Mouse (Mus musculus): Measurements from ENCODE around the gene Lrp2. TPM values are rescaled to one million over a fixed set of nuclear protein-coding genes. Genes with fewer than 3 reads are reported as not detected.
A peak's percentile ranks its signal among the peaks of the same experiment; 100 is the strongest.

Gene Lrp2
- total RNA-seq, 1 experiment from 2014 or later: not detected

GRCm38 (mm10) chr2:69418294-69418881 lies 167.5 kb downstream of the Lrp2 start:
- no peak for ATAC-seq (replicated peaks; ENCODE audit: low read depth, poor library complexity, severe bottlenecking)

DNA sequence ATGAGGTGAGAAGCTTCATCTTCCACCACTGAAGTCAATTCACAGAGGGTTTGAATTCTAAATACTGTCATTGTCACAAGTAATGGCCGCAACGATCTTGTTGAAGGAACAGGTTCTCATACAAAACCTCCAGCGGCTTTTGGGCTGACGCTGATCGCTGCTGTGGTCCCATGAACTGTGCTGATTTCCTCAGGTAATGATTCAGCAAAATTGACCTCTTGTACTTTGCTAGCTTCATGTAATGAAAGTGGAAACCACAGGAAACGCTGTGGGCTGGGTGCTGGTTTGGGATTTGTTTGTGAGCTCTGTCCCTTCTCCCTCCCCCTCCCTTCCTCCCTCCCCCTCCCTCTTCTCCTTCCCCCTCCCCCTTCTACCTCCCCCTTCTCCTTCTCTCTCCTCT lies 170.8 kb downstream of the Lrp2 start:
- ATAC-seq (replicated peaks; ENCODE audit: low read depth, poor library complexity, severe bottlenecking): peak; percentile 89

GRCm38 (mm10) chr2:69414539-69414938 lies 171.3 kb downstream of the Lrp2 start:
- peak; percentile 45 for ATAC-seq (replicated peaks; ENCODE audit: low read depth, poor library complexity, severe bottlenecking)

- no peak for ATAC-seq (replicated peaks; ENCODE audit: low read depth, poor library complexity, severe bottlenecking)
These were observed 180.2 kb downstream of the Lrp2 start for GRCm38 (mm10) chr2:69405692-69406091.

DNA sequence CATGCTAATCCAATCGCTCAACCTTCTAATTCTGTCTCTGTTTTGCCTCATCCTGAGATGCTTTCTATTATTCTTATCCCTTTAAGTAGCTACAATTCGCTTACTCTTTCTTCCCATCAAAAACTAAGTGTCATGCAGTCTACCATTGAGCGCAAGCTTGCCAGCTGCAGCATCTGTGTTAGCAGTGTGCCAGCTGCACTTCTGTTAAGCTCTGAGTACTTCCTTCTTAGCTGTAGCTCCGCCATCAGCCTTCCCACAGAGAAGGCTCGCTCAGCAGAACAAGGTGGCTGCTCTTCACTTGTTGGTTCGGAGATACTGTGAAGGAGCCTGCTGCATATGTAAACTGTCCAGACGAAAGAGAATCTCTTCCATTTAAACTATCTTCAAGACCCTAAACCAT lies 183.6 kb downstream of the Lrp2 start:
- ATAC-seq (replicated peaks; ENCODE audit: low read depth, poor library complexity, severe bottlenecking): peak; percentile 72

- ATAC-seq (replicated peaks; ENCODE audit: low read depth, poor library complexity, severe bottlenecking): no peak
These were observed 184.0 kb downstream of the Lrp2 start for GRCm38 (mm10) chr2:69401891-69402290.

DNA sequence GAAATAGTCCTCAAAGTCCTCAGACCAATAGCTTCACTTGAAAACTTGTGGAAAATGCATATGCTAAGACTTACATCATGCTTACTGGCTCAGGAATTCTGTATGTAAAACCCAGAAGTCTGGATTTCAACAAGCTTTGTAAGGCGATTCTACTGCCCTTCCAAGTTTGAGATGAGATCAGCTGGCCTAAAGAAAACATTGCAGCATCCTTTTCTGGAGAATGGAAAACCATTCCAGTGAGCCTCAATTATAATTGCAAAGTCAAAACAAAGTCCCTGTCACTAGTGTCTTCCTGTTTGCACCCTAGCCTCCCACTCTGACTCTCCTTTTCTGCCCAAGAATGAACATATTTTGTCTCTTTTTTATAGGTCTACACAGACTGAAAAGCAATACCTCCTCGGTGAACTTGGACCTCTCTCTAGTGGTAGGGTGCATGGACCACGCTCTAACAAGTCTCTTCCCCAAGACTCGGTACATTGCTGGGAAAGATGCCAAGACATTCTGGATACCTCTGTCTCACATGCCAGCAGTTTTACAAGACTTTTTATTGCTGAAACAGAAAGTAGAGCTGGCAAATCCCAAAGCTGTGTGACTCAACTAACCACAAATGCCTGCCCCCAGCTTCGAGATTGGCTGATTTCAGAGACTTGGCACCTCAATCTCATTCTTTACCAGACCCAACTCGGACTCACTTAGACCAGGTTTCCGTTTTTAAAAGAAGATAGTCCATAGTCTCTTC lies 184.8 kb downstream of the Lrp2 start:
- peak; percentile 69 for ATAC-seq (replicated peaks; ENCODE audit: low read depth, poor library complexity, severe bottlenecking)

- no peak for ATAC-seq (replicated peaks; ENCODE audit: low read depth, poor library complexity, severe bottlenecking)
These were observed 189.0 kb downstream of the Lrp2 start for GRCm38 (mm10) chr2:69396760-69397435.

DNA sequence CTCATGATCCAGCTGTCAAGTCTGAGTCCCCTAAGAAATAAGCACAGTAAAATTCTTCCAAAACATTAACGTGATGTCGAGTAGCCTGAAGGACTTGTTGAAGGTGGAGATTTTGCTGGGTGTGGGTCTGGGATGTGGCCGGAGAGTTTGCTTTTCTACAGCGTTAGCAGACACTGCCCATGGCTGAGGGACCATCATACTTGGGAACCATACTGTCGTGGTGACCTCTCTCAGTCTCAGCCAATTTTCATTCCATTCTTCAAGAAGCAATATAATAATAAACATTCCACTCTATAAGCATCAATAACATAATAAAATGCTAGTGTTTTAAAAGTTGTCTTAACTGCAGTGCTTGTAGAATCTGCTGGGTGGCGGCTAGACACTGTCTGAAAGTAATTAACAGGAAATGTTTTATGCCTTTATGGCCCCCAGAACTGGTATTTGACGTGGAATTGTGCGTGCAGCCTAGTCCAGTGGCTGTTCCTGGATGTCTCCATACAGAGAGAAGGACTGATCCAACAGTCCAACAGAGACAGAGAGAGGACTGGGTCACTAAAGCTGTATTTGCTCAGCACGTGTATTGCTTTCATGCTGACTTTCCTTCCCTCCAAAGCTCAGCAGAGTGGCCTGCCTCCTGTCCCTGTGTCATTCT lies 190.1 kb downstream of the Lrp2 start:
- no peak for ATAC-seq (replicated peaks; ENCODE audit: low read depth, poor library complexity, severe bottlenecking)

DNA sequence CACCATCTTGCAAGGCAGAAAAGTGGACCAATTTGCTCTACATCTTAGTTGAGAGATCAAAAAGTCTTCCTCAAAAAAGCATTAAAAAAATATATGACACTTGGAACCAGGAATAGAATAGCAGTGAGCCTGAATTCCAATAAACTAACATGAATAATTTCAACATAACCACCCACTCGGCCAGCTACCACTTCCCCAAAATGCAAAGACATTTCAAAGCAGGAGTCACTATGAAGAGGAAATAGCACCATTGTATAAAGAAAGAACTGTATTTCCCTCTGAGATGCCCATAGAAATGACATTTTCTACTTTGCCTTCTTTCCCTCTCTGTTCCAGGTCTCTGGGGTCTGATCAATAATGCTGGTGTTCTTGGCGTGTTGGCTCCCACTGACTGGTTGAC lies 191.9 kb downstream of the Lrp2 start:
- ATAC-seq (replicated peaks; ENCODE audit: low read depth, poor library complexity, severe bottlenecking): peak; percentile 76

- no peak for ATAC-seq (replicated peaks; ENCODE audit: low read depth, poor library complexity, severe bottlenecking)
These were observed 199.6 kb downstream of the Lrp2 start for GRCm38 (mm10) chr2:69386118-69386871.

- peak; percentile 28 for ATAC-seq (replicated peaks; ENCODE audit: low read depth, poor library complexity, severe bottlenecking)
These were observed 203.0 kb downstream of the Lrp2 start for GRCm38 (mm10) chr2:69382838-69383237.

DNA sequence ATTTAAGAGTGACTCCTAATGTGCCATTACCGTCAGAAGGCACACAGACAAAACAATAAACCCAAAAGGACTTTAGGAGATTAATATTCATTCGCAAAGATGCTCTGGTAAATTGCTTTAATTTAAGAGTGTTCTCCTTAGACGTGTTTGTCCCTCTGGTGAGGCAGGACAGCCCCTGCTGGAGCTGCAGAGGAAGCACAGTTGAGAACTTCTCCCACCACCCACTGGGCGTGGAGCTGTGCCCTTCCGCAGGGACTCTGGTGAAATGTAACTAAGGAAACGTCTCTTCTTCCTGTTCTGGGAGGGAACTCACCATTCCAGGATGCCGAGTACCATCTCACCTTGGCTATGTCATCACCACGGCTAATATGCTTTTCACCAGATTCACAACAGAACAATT lies 204.1 kb downstream of the Lrp2 start:
- peak; percentile 57 for ATAC-seq (replicated peaks; ENCODE audit: low read depth, poor library complexity, severe bottlenecking)

GRCm38 (mm10) chr2:69380281-69380680 lies 205.6 kb downstream of the Lrp2 start, which contains the start of gene Dhrs9:
Dhrs9 (plus strand) TSS chr2:69380445.
- peak; percentile 95 for ATAC-seq (replicated peaks; ENCODE audit: low read depth, poor library complexity, severe bottlenecking)

DNA sequence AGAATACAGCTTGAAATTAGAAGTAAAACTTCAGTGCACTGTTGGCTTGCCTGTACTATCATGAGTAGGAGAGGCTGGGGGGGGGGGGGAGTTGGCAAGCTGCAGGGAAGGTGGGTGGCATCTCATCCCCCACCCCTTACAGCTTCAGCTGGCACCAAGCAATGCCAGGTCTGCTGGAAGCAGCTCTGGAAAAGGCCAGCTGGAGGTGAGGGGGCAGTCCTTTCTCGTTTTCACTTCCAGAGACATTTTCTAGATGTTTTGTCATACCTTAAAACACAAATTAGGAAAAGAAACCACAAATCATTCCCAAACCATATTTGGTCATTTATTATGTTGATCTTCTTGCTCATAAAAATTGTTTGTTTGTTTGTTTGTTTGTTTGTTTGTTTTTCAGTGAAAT lies 206.1 kb downstream of the Lrp2 start:
- ATAC-seq (replicated peaks; ENCODE audit: low read depth, poor library complexity, severe bottlenecking): no peak

DNA sequence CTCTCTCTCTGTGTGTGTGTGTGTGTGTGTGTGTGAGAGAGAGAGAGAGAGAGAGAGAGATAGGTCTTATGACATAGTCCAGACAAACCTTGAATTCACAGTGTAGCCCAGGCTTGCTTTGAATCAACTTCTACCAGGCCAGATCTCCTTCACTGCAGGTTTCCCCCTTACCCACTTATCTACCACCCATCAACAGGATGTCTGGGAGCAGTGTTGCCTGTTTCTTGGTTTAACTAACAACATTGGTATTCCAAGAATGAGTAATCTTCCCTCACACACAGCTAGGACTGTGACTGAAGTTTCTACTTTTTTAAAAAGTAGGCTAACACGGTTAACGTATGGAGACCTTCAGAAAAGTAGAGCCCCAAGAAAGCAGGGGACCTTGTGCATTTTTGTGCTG lies 209.1 kb downstream of the Lrp2 start:
- ATAC-seq (replicated peaks; ENCODE audit: low read depth, poor library complexity, severe bottlenecking): no peak
